ENCODE assay signal across 8 mouse cellular contexts in the genomic region with DNA sequence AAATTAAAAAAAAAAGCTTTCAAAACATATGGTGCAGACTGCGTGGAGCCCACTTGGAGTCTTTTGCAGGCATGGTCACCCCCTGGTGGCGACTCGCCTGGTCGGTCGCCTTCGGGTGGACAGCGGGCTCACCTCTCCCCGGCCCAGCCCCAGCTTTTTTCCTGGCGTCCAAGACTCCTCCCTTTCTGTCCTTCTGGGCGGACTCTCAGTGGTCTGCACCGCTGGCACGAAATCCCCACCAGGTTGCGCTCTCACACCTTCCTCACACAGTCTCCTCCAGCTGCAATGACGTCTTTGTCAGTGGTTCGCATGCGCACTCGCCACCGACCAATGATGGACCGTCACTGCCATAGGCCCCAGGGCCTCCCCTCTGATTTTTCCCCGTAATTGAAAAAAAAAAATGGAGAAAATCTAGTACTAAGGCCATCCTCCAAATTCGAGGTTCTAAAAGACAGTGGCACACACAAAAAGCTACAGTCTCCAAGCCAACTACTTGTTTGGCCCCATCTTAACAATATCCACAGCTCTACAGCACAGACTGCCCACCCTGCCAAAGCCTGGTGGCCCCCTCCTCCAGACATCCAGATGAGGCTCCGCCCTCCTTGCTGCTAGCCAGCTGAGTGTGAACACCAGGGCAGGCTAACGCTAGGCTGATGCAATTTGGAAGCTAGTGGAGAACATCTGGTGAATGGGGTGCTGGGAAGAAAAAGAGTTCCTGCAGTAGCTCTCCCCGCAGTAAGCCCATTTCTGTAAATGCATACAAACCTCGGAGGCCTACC.
DNase-seq lines count a peak whose midpoint lies in the region; ATAC-seq and TF ChIP-seq lines count a peak whose summit lies in the region.

No protein-coding gene starts in this region.

- TF ChIP-seq POLR2A in embryonic fibroblast, embryonic 13.5 days (IDR thresholded peaks at IDR 0.05; ENCODE audit: low read depth, low read length), result no peak

- H3K4me2 ChIP-seq in heart, embryonic 11.5 days, result peak overlapping the region; percentile 51
- H3K4me2 ChIP-seq in kidney, embryonic 14.5 days (replicated peaks; ENCODE audit: low read depth, low read length), result peak overlapping the region; percentile 38
- H3K4me2 ChIP-seq in limb, embryonic 15.5 days, result peak overlapping the region; percentile 31
- peak overlapping the region; percentile 36 for H3K4me2 ChIP-seq in midbrain, postnatal 0 days (ENCODE audit: low read depth, low read length, poor library complexity, severe bottlenecking)
- H3K4me2 ChIP-seq in stomach, embryonic 14.5 days (replicated peaks; ENCODE audit: low read depth, low read length), result peak overlapping the region; percentile 27

- H3K4me3 ChIP-seq in embryonic fibroblast, embryonic 13.5 days (ENCODE audit: insufficient read depth, low read length), result no peak overlapping the region
- no peak overlapping the region for H3K4me3 ChIP-seq in heart, embryonic 11.5 days (ENCODE audit: low read depth, low read length)
- peak overlapping the region; percentile 9; the same call in 1 of the 2 replicates for H3K4me3 ChIP-seq in kidney, embryonic 14.5 days (ENCODE audit: low read length)
- H3K4me3 ChIP-seq in limb, embryonic 15.5 days, result peak overlapping the region; percentile 29
- peak overlapping the region; percentile 20; the same call in 1 of the 2 replicates for H3K4me3 ChIP-seq in midbrain, postnatal 0 days (ENCODE audit: low read depth, low read length)
- H3K4me3 ChIP-seq in stomach, embryonic 14.5 days (ENCODE audit: low read depth, low read length), result no peak overlapping the region

- H3K36me3 ChIP-seq in heart, embryonic 11.5 days (ENCODE audit: control insufficient read depth, insufficient read depth, low read length), result no peaks in the 10 kb centered on the region
- no peaks in the 10 kb centered on the region for H3K36me3 ChIP-seq in kidney, embryonic 14.5 days (ENCODE audit: control insufficient read depth, insufficient read depth, low read length)
- H3K36me3 ChIP-seq in limb, embryonic 15.5 days, result no peaks in the 10 kb centered on the region
- no peaks in the 10 kb centered on the region for H3K36me3 ChIP-seq in midbrain, postnatal 0 days (ENCODE audit: insufficient read depth, low read length)
- H3K36me3 ChIP-seq in stomach, embryonic 14.5 days (ENCODE audit: control insufficient read depth, insufficient read depth, low read length), result no peaks in the 10 kb centered on the region

- H3K27ac ChIP-seq in embryonic fibroblast, embryonic 13.5 days (ENCODE audit: insufficient read depth, low read length), result peak overlapping the region; percentile 70
- no peak overlapping the region for H3K27ac ChIP-seq in heart, embryonic 11.5 days (ENCODE audit: low read depth, low read length)
- peak overlapping the region; percentile 30; the same call in 1 of the 2 replicates for H3K27ac ChIP-seq in kidney, embryonic 14.5 days (ENCODE audit: low read depth, low read length)
- peak overlapping the region; percentile 81 for H3K27ac ChIP-seq in limb, embryonic 15.5 days
- peak overlapping the region; percentile 83 for H3K27ac ChIP-seq in midbrain, postnatal 0 days (ENCODE audit: low read depth, low read length)
- H3K27ac ChIP-seq in stomach, embryonic 14.5 days (ENCODE audit: low read length), result peak overlapping the region; percentile 68

- no peak for ATAC-seq in cerebellum, adult (ENCODE audit: insufficient number of reproducible peaks, low FRiP score, low TSS enrichment)
- peak; percentile 91 for ATAC-seq in heart, embryonic 11.5 days (replicated peaks; ENCODE audit: insufficient number of reproducible peaks, low FRiP score, low TSS enrichment)
- peak; percentile 96 for ATAC-seq in kidney, embryonic 14.5 days (ENCODE audit: low FRiP score, low TSS enrichment)
- ATAC-seq in limb, embryonic 15.5 days (ENCODE audit: insufficient number of reproducible peaks, low FRiP score, low TSS enrichment, low read depth), result peak; percentile 92
- ATAC-seq in midbrain, postnatal 0 days (ENCODE audit: low FRiP score), result peak; percentile 98
- peak; percentile 96 for ATAC-seq in stomach, embryonic 14.5 days (ENCODE audit: insufficient number of reproducible peaks, insufficient read depth, low FRiP score, low read depth)

- peak; percentile 3 for DNase-seq in cerebellum, adult 11 months
- peak; percentile 89 for DNase-seq in midbrain, postnatal 0 days (ENCODE audit: low spot score)

- H3K9me3 ChIP-seq in heart, embryonic 11.5 days (replicated peaks; ENCODE audit: control insufficient read depth, low read length), result no peaks in the 10 kb centered on the region
- no peaks in the 10 kb centered on the region for H3K9me3 ChIP-seq in kidney, embryonic 14.5 days (ENCODE audit: control insufficient read depth, low read length)
- no peaks in the 10 kb centered on the region for H3K9me3 ChIP-seq in limb, embryonic 15.5 days
- H3K9me3 ChIP-seq in midbrain, postnatal 0 days (ENCODE audit: low read length), result no peaks in the 10 kb centered on the region
- H3K9me3 ChIP-seq in stomach, embryonic 14.5 days (ENCODE audit: control insufficient read depth, low read depth, low read length), result no peaks in the 10 kb centered on the region

- H3K4me1 ChIP-seq in embryonic fibroblast, embryonic 13.5 days (ENCODE audit: control insufficient read depth, insufficient read depth, low read length), result peaks cover 2% of the 10 kb centered on the region; the same call in 1 of the 2 replicates
- H3K4me1 ChIP-seq in heart, embryonic 11.5 days (ENCODE audit: control insufficient read depth, insufficient read depth, low read length), result no peaks in the 10 kb centered on the region
- H3K4me1 ChIP-seq in kidney, embryonic 14.5 days (ENCODE audit: control insufficient read depth, insufficient read depth, low read length), result no peaks in the 10 kb centered on the region
- no peaks in the 10 kb centered on the region for H3K4me1 ChIP-seq in limb, embryonic 15.5 days
- no peaks in the 10 kb centered on the region for H3K4me1 ChIP-seq in midbrain, postnatal 0 days (ENCODE audit: insufficient read depth, low read length)
- no peaks in the 10 kb centered on the region for H3K4me1 ChIP-seq in stomach, embryonic 14.5 days (ENCODE audit: control insufficient read depth, insufficient read depth, low read length)

- 21% methylated on average over 25 of the region's 25 CpGs for WGBS in heart, embryonic 11.5 days (ENCODE audit: insufficient replicate concordance)
- 28% methylated on average over 24 of the region's 25 CpGs for WGBS in kidney, embryonic 14.5 days
- WGBS in limb, embryonic 15.5 days, result 29% methylated on average over 25 of the region's 25 CpGs
- 19% methylated on average over 25 of the region's 25 CpGs for WGBS in midbrain, postnatal 0 days
- WGBS in stomach, embryonic 14.5 days, result 19% methylated on average over 24 of the region's 25 CpGs

- TF ChIP-seq CTCF in embryonic fibroblast, embryonic 13.5 days (IDR thresholded peaks at IDR 0.05; ENCODE audit: borderline replicate concordance, insufficient read depth, low read length), result peak; percentile 48; the same call in 1 of the 2 replicates
- peak; percentile 78 for TF ChIP-seq CTCF in midbrain, postnatal 0 days (IDR thresholded peaks at IDR 0.05)

- 0 out of 2 replicates have a peak overlapping the region, but pooled peaks have one; percentile 10 for H3K9ac ChIP-seq in heart, embryonic 11.5 days (ENCODE audit: low read depth, low read length)
- peak overlapping the region; percentile 12; the same call in 1 of the 2 replicates for H3K9ac ChIP-seq in kidney, embryonic 14.5 days (ENCODE audit: low read depth, low read length)
- H3K9ac ChIP-seq in limb, embryonic 15.5 days, result no peak overlapping the region
- H3K9ac ChIP-seq in midbrain, postnatal 0 days (replicated peaks; ENCODE audit: low read length, poor library complexity, severe bottlenecking), result no peak overlapping the region; the same call in 1 of the 2 replicates
- no peak overlapping the region; the same call in 1 of the 2 replicates for H3K9ac ChIP-seq in stomach, embryonic 14.5 days (replicated peaks; ENCODE audit: low read depth, low read length)

- H3K27me3 ChIP-seq in heart, embryonic 11.5 days (ENCODE audit: control insufficient read depth, insufficient read depth, low read length), result no peaks in the 10 kb centered on the region
- H3K27me3 ChIP-seq in kidney, embryonic 14.5 days (ENCODE audit: control insufficient read depth, insufficient read depth, low read length), result no peaks in the 10 kb centered on the region
- H3K27me3 ChIP-seq in limb, embryonic 15.5 days, result peaks cover 8% of the 10 kb centered on the region
- H3K27me3 ChIP-seq in midbrain, postnatal 0 days (ENCODE audit: insufficient read depth, low read length), result no peaks in the 10 kb centered on the region
- no peaks in the 10 kb centered on the region for H3K27me3 ChIP-seq in stomach, embryonic 14.5 days (ENCODE audit: control insufficient read depth, insufficient read depth, low read length)

Comparison
In these comparisons a context has a peak if more than half of its experiments do, and no peak if none do; other contexts are left out.
1. H3K4me3 ChIP-seq: peak in kidney, embryonic 14.5 days (single experiment), limb, embryonic 15.5 days (single experiment) and midbrain, postnatal 0 days (single experiment); none in embryonic fibroblast, embryonic 13.5 days (single experiment), heart, embryonic 11.5 days (single experiment) and stomach, embryonic 14.5 days (single experiment).
2. H3K9ac ChIP-seq: peak in heart, embryonic 11.5 days (single experiment) and kidney, embryonic 14.5 days (single experiment); none in limb, embryonic 15.5 days (single experiment), midbrain, postnatal 0 days (single experiment) and stomach, embryonic 14.5 days (single experiment).
3. Peak in every context shown above with its lines, with median percentiles within 50 percentile points of each other: H3K4me2 ChIP-seq.